Comparison of ENCODE assay signal across 7 mouse cellular contexts in the genomic region with DNA sequence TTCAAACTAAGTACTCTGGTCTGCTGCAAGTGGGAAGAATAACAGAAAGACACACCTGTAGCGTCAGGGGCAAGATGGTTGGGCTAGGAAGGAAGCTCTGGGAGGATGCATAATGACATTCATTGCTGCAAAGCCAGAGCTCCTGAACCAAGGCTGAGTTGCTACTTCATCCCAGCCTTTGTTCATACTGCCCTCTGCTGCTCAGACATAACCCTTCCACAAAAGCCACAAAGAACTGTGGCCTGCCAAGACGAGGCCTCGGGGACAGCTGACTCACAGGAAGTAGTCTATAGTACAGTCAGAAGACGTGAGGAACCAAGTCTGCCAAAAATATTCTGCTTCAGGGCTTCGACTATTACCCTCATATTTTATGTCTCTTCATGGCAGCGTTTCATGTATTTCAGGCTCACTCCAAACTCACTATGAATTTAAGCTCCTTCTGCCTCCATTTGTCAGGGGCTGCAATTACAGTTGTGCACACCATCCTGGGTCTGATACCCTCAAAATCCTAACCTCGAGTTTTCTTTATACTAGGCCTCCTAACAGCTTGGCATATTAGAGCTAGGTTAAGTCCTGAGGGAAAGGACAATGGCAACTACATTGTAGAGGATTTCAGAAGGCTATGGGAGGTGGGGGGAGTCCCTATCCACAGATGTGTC. TPM values are rescaled to one million over a fixed set of nuclear protein-coding genes. Genes with fewer than 3 reads are reported as not detected.
DNase-seq lines count a peak whose midpoint lies in the region; ATAC-seq and TF ChIP-seq lines count a peak whose summit lies in the region.

No protein-coding gene starts in this region.

- peak overlapping the region; percentile 60 for H3K27ac ChIP-seq in embryonic facial prominence, embryonic 13.5 days
- H3K27ac ChIP-seq in limb, embryonic 10.5 days = 0 out of 2 replicates have a peak overlapping the region, but pooled peaks have one; percentile 1
- no peak overlapping the region for H3K27ac ChIP-seq in midbrain, embryonic 13.5 days
- H3K27ac ChIP-seq in small intestine, adult 2 months (ENCODE audit: insufficient read depth, low read depth, low read length) = no peak overlapping the region

- TF ChIP-seq POLR2A in small intestine, adult 2 months (IDR thresholded peaks at IDR 0.05; ENCODE audit: low read depth, low read length) = no peak

- peaks cover 5% of the 10 kb centered on the region for H3K36me3 ChIP-seq in embryonic facial prominence, embryonic 13.5 days
- H3K36me3 ChIP-seq in limb, embryonic 10.5 days = 0 out of 2 replicates have a peak, but pooled peaks cover 5% of the 10 kb centered on the region
- 0 out of 2 replicates have a peak, but pooled peaks cover 4% of the 10 kb centered on the region for H3K36me3 ChIP-seq in midbrain, embryonic 13.5 days
- peaks cover 8% of the 10 kb centered on the region for H3K36me3 ChIP-seq in small intestine, adult 2 months (ENCODE audit: control insufficient read depth, insufficient read depth, low read length)

- peak; percentile 66; the same call in 1 of the 2 replicates for TF ChIP-seq CTCF in small intestine, adult 2 months (IDR thresholded peaks at IDR 0.05; ENCODE audit: extremely low read depth, insufficient read length, insufficient replicate concordance, low read depth, low read length)

- H3K9me3 ChIP-seq in embryonic facial prominence, embryonic 13.5 days = no peaks in the 10 kb centered on the region
- no peaks in the 10 kb centered on the region for H3K9me3 ChIP-seq in limb, embryonic 10.5 days (replicated peaks)
- no peaks in the 10 kb centered on the region for H3K9me3 ChIP-seq in midbrain, embryonic 13.5 days

- peak; percentile 75 for DNase-seq in adrenal gland, adult 8-10 months
- peak; percentile 84 to 88 for DNase-seq in heart, adult 18-20 months
- DNase-seq in kidney, adult 18-20 months = peak; percentile 72
- peak; percentile 65 for DNase-seq in limb, embryonic 10.5 days (ENCODE audit: low spot score)

- H3K27me3 ChIP-seq in embryonic facial prominence, embryonic 13.5 days = no peaks in the 10 kb centered on the region
- H3K27me3 ChIP-seq in limb, embryonic 10.5 days (ENCODE audit: low read depth, poor library complexity, severe bottlenecking) = no peaks in the 10 kb centered on the region
- H3K27me3 ChIP-seq in midbrain, embryonic 13.5 days = no peaks in the 10 kb centered on the region
- H3K27me3 ChIP-seq in small intestine, adult 2 months (ENCODE audit: control insufficient read depth, insufficient read depth, low read length) = no peaks in the 10 kb centered on the region

- no peak overlapping the region for H3K4me3 ChIP-seq in embryonic facial prominence, embryonic 13.5 days
- no peak overlapping the region for H3K4me3 ChIP-seq in limb, embryonic 10.5 days
- H3K4me3 ChIP-seq in midbrain, embryonic 13.5 days (replicated peaks) = no peak overlapping the region
- no peak overlapping the region for H3K4me3 ChIP-seq in small intestine, adult 2 months (ENCODE audit: low read depth, low read length)

- H3K4me2 ChIP-seq in embryonic facial prominence, embryonic 13.5 days = peak overlapping the region; percentile 16; the same call in 1 of the 2 replicates
- no peak overlapping the region for H3K4me2 ChIP-seq in midbrain, embryonic 13.5 days (replicated peaks)

- H3K9ac ChIP-seq in embryonic facial prominence, embryonic 13.5 days = no peak overlapping the region
- H3K9ac ChIP-seq in midbrain, embryonic 13.5 days (replicated peaks) = no peak overlapping the region

- peaks cover 11% of the 10 kb centered on the region; the same call in 1 of the 2 replicates for H3K4me1 ChIP-seq in embryonic facial prominence, embryonic 13.5 days
- H3K4me1 ChIP-seq in limb, embryonic 10.5 days = no peaks in the 10 kb centered on the region
- no peaks in the 10 kb centered on the region for H3K4me1 ChIP-seq in midbrain, embryonic 13.5 days (replicated peaks)
- H3K4me1 ChIP-seq in small intestine, adult 2 months (ENCODE audit: control insufficient read depth, insufficient read depth, insufficient read length, low read length) = 0 out of 2 replicates have a peak, but pooled peaks cover 3% of the 10 kb centered on the region

- ATAC-seq in embryonic facial prominence, embryonic 13.5 days (ENCODE audit: insufficient number of reproducible peaks, insufficient read depth, low FRiP score, low TSS enrichment, low read depth) = 0 out of 2 replicates have a peak, but pooled peaks have one; percentile 59
- ATAC-seq in midbrain, embryonic 13.5 days = peak; percentile 76

- 15% methylated on average over 7 of the region's 7 CpGs for WGBS in embryonic facial prominence, embryonic 13.5 days
- 35% methylated on average over 7 of the region's 7 CpGs for WGBS in limb, embryonic 10.5 days
- 32% methylated on average over 7 of the region's 7 CpGs for WGBS in midbrain, embryonic 13.5 days
- 12% methylated on average over 7 of the region's 7 CpGs for WGBS in small intestine, adult 2 months

RNA-seq across cellular contexts. Expression of a gene that starts 25.9 kb away (rescaled TPM):
- total RNA-seq in adrenal gland, adult 8-10 months (2022) = 10 to 100 TPM; 13.9 to 30.8 (median 20.4) TPM
- polyA plus RNA-seq in embryonic facial prominence, embryonic 13.5 days (2015; fragmentation: Nextera tagmentation; extraction: Ambion mirVana) = 103 and 115 TPM in 2 replicates
- 10 to 100 TPM; 20.8 to 22.1 TPM for total RNA-seq in heart, adult 18-20 months (2021)
- polyA plus RNA-seq in limb, embryonic 10.5 days (2016; fragmentation: Nextera tagmentation; extraction: Ambion mirVana) = 68.4 and 91.8 TPM in 2 replicates
- 7.4 and 8.4 TPM in 2 replicates for polyA plus RNA-seq in midbrain, embryonic 13.5 days (2015; fragmentation: Nextera tagmentation; extraction: Ambion mirVana)
- polyA plus RNA-seq in small intestine, adult 2 months (2012; rRNA removed) = 4.0 and 4.4 TPM in 2 replicates

RNA-seq across cellular contexts. Expression of a gene that starts 38.3 kb away (rescaled TPM):
- total RNA-seq in adrenal gland, adult 8-10 months (2022) = 10 to 100 TPM; 38.1 to 49.3 (median 45.0) TPM
- polyA plus RNA-seq in embryonic facial prominence, embryonic 13.5 days (2015; fragmentation: Nextera tagmentation; extraction: Ambion mirVana) = 69.3 and 69.8 TPM in 2 replicates
- 10 to 100 TPM; 45.5 to 50.7 TPM for total RNA-seq in heart, adult 18-20 months (2021)
- polyA plus RNA-seq in limb, embryonic 10.5 days (2016; fragmentation: Nextera tagmentation; extraction: Ambion mirVana) = 54.0 and 57.7 TPM in 2 replicates
- polyA plus RNA-seq in midbrain, embryonic 13.5 days (2015; fragmentation: Nextera tagmentation; extraction: Ambion mirVana) = 57.9 and 59.3 TPM in 2 replicates
- 4.8 and 15.1 TPM in 2 replicates for polyA plus RNA-seq in small intestine, adult 2 months (2012; rRNA removed)

Comparison
In these comparisons a context has a peak if more than half of its experiments do, and no peak if none do; other contexts are left out.
1. H3K27ac ChIP-seq: peak in embryonic facial prominence, embryonic 13.5 days (single experiment) and limb, embryonic 10.5 days (single experiment); none in midbrain, embryonic 13.5 days (single experiment) and small intestine, adult 2 months (single experiment).
2. Peak in every context shown above with its lines, with median percentiles within 50 percentile points of each other: DNase-seq.